Mouse (Mus musculus) midbrain, embryonic 12.5 days (tissue): ENCODE measurements around the gene Mtap. TPM values are rescaled to one million over a fixed set of nuclear protein-coding genes. Genes with fewer than 3 reads are reported as not detected.

ENCODE experiments used
- ATAC-seq: fragments of 200-750 bp; cut with Nextera tagmentation; 2 replicates; pipeline ENCODE4 v1.8.0; 2017; ENCODE audit warnings: low read depth, moderate TSS enrichment, moderate library complexity; ENCODE audit not compliant: low FRiP score
- H3K27ac ChIP-seq: fragments of 300-500 bp; sonication (generic); replicated peaks from 2 replicates; pipeline ENCODE4 v1.5.1; 2016; ENCODE audit warnings: mild to moderate bottlenecking
- H3K27me3 ChIP-seq: fragments of 300-500 bp; sonication (generic); 2 replicates; pipeline ENCODE4 v1.6.1; 2016; ENCODE audit warnings: mild to moderate bottlenecking
- H3K36me3 ChIP-seq: fragments of 300-500 bp; sonication (generic); 2 replicates; pipeline ENCODE4 v1.6.1; 2016
- H3K4me1 ChIP-seq: fragments of 300-500 bp; sonication (generic); 2 replicates; pipeline ENCODE4 v1.6.1; 2016
- H3K4me2 ChIP-seq: fragments of 300-500 bp; sonication (generic); replicated peaks from 2 replicates; pipeline ENCODE4 v1.6.1; 2016; ENCODE audit warnings: mild to moderate bottlenecking, moderate library complexity
- H3K4me3 ChIP-seq: fragments of 300-500 bp; sonication (generic); 2 replicates; pipeline ENCODE4 v1.5.1; 2016; ENCODE audit warnings: mild to moderate bottlenecking
- H3K9ac ChIP-seq: fragments of 300-500 bp; sonication (generic); replicated peaks from 2 replicates; pipeline ENCODE4 v1.6.1; 2016; ENCODE audit warnings: mild to moderate bottlenecking, moderate library complexity
- H3K9me3 ChIP-seq: fragments of 300-500 bp; sonication (generic); 2 replicates; pipeline ENCODE4 v1.6.1; 2016; ENCODE audit warnings: mild to moderate bottlenecking
- WGBS: fragments of 180-500 bp; shearing (Covaris S2); methylation state at CpG from one replicate; pipeline ENCODE4 v1.1.7; 2016; 5-methylcytosine and 5-hydroxymethylcytosine counted together
- polyA plus RNA-seq: library from polyadenylated mRNA; unstranded; fragments of >200 nt; fragmentation: Nextera tagmentation; extraction: Ambion mirVana; gene quantifications from 2 replicates; pipeline ENCODE4 v1.2.1, GENCODE M21; 2016

Mtap gene
- polyA plus RNA-seq, 1 experiment from 2014 or later = 57.6 TPM

- Histone ChIP-seq H3K9me3 (no peaks in the 10 kb centered on the region), H3K27me3 (no peaks in the 10 kb centered on the region), H3K4me2 (no peak overlapping the region), H3K9ac (no peak overlapping the region), H3K4me3 (no peak overlapping the region), H3K4me1 (no peaks in the 10 kb centered on the region), H3K36me3 (peaks cover 84% of the 10 kb centered on the region), H3K27ac (no peak overlapping the region)
- no peak for ATAC-seq
- whole genome bisulfite sequencing = 83% methylated on average over 6 of the region's 6 CpGs
Observed at GRCm38 (mm10) chr4:89177514-89178307, 40.8 kb downstream of the Mtap start.

GRCm38 (mm10) chr4:89180121-89180520, 43.2 kb downstream of the Mtap start:
- H3K9me3 ChIP-seq = no peaks in the 10 kb centered on the region
- no peaks in the 10 kb centered on the region for H3K27me3 ChIP-seq
- 93% methylated on average over 5 of the region's 5 CpGs for WGBS
- no peak for ATAC-seq
- no peak overlapping the region for H3K27ac ChIP-seq
- no peak overlapping the region for H3K4me2 ChIP-seq
- H3K9ac ChIP-seq = no peak overlapping the region
- H3K4me1 ChIP-seq = no peaks in the 10 kb centered on the region
- H3K4me3 ChIP-seq = no peak overlapping the region
- H3K36me3 ChIP-seq = peaks cover 64% of the 10 kb centered on the region

GRCm38 (mm10) chr4:89181656-89182055, 44.7 kb downstream of the Mtap start:
- Histone ChIP-seq H3K9me3 (no peaks in the 10 kb centered on the region), H3K4me3 (no peak overlapping the region), H3K4me2 (no peak overlapping the region), H3K27me3 (no peaks in the 10 kb centered on the region), H3K4me1 (no peaks in the 10 kb centered on the region), H3K27ac (no peak overlapping the region), H3K9ac (no peak overlapping the region), H3K36me3 (peaks cover 49% of the 10 kb centered on the region)
- no peak for ATAC-seq
- WGBS = 83% methylated on average over 2 of the region's 2 CpGs

- Histone ChIP-seq H3K4me1 (no peaks in the 10 kb centered on the region), H3K27ac (no peak overlapping the region), H3K9me3 (no peaks in the 10 kb centered on the region), H3K4me2 (no peak overlapping the region), H3K36me3 (peaks cover 41% of the 10 kb centered on the region), H3K9ac (no peak overlapping the region), H3K27me3 (no peaks in the 10 kb centered on the region), H3K4me3 (no peak overlapping the region)
- ATAC-seq = no peak
- 100% methylated on average over 3 of the region's 3 CpGs for WGBS
Observed at GRCm38 (mm10) chr4:89182486-89182885, 45.6 kb downstream of the Mtap start.

GRCm38 (mm10) chr4:89195481-89195880, 58.6 kb downstream of the Mtap start:
- H3K27me3 ChIP-seq = no peaks in the 10 kb centered on the region
- ATAC-seq = no peak
- H3K4me1 ChIP-seq = no peaks in the 10 kb centered on the region
- no peaks in the 10 kb centered on the region for H3K36me3 ChIP-seq
- no peaks in the 10 kb centered on the region for H3K9me3 ChIP-seq
- 89% methylated on average over 4 of the region's 4 CpGs for WGBS
- H3K4me2 ChIP-seq = no peak overlapping the region
- no peak overlapping the region for H3K9ac ChIP-seq
- H3K4me3 ChIP-seq = no peak overlapping the region
- H3K27ac ChIP-seq = no peak overlapping the region

- no peak for ATAC-seq
- H3K4me3 ChIP-seq = no peak overlapping the region
- H3K27me3 ChIP-seq = no peaks in the 10 kb centered on the region
- H3K9me3 ChIP-seq = no peaks in the 10 kb centered on the region
- H3K27ac ChIP-seq = no peak overlapping the region
- no peak overlapping the region for H3K4me2 ChIP-seq
- no peaks in the 10 kb centered on the region for H3K4me1 ChIP-seq
- no peak overlapping the region for H3K9ac ChIP-seq
- no peaks in the 10 kb centered on the region for H3K36me3 ChIP-seq
Observed at GRCm38 (mm10) chr4:89197128-89197527, 60.2 kb downstream of the Mtap start.

- H3K4me3 ChIP-seq = no peak overlapping the region
- no peak for ATAC-seq
- H3K36me3 ChIP-seq = no peaks in the 10 kb centered on the region
- H3K9ac ChIP-seq = no peak overlapping the region
- no peak overlapping the region for H3K27ac ChIP-seq
- 94% methylated on average over 1 of the region's 1 CpGs for WGBS
- H3K9me3 ChIP-seq = no peaks in the 10 kb centered on the region
- H3K27me3 ChIP-seq = no peaks in the 10 kb centered on the region
- H3K4me1 ChIP-seq = no peaks in the 10 kb centered on the region
- H3K4me2 ChIP-seq = no peak overlapping the region
Observed at GRCm38 (mm10) chr4:89200806-89201205, 63.9 kb downstream of the Mtap start.

- Histone ChIP-seq H3K27ac (no peak overlapping the region), H3K4me1 (no peaks in the 10 kb centered on the region), H3K27me3 (no peaks in the 10 kb centered on the region), H3K36me3 (no peaks in the 10 kb centered on the region), H3K4me2 (no peak overlapping the region), H3K9me3 (no peaks in the 10 kb centered on the region), H3K4me3 (no peak overlapping the region), H3K9ac (no peak overlapping the region)
- ATAC-seq = no peak
Observed at GRCm38 (mm10) chr4:89209310-89209709, 72.4 kb downstream of the Mtap start.

GRCm38 (mm10) chr4:89210314-89210713, 73.4 kb downstream of the Mtap start:
- ATAC-seq = no peak

GRCm38 (mm10) chr4:89212178-89212577, 75.3 kb downstream of the Mtap start:
- H3K9ac ChIP-seq = no peak overlapping the region
- H3K4me2 ChIP-seq = no peak overlapping the region
- H3K27ac ChIP-seq = no peak overlapping the region
- no peak for ATAC-seq
- WGBS = 81% methylated on average over 3 of the region's 3 CpGs
- no peaks in the 10 kb centered on the region for H3K27me3 ChIP-seq
- H3K36me3 ChIP-seq = no peaks in the 10 kb centered on the region
- no peaks in the 10 kb centered on the region for H3K9me3 ChIP-seq
- no peaks in the 10 kb centered on the region for H3K4me1 ChIP-seq
- no peak overlapping the region for H3K4me3 ChIP-seq

More at GRCm38 (mm10) chr4:89210314-89210713, 73.4 kb downstream of the Mtap start:
- H3K9ac ChIP-seq = no peak overlapping the region
- no peaks in the 10 kb centered on the region for H3K36me3 ChIP-seq
- H3K27me3 ChIP-seq = no peaks in the 10 kb centered on the region
- H3K4me3 ChIP-seq = no peak overlapping the region
- H3K27ac ChIP-seq = no peak overlapping the region
- no peak overlapping the region for H3K4me2 ChIP-seq
- WGBS = 87% methylated on average over 7 of the region's 7 CpGs
- H3K4me1 ChIP-seq = no peaks in the 10 kb centered on the region
- H3K9me3 ChIP-seq = no peaks in the 10 kb centered on the region

Other genes with a start within 250 kb of the Mtap start
- not detected in 2 replicates for gene Cdkn2a, start 157.5 kb downstream of the Mtap start, polyA plus RNA-seq
- gene Cdkn2b, start 173.9 kb downstream of the Mtap start, polyA plus RNA-seq = 0.33 and 0.79 TPM in 2 replicates